Mouse (Mus musculus) embryo, embryonic 10 days (tissue): ENCODE data around the gene Adgrg1.

ENCODE experiments used
- DNase-seq: peaks from one replicate; pipeline ENCODE4 v3.0.0-alpha.2; 2015; ENCODE audit warnings: low spot score

Gene Adgrg1

DNA sequence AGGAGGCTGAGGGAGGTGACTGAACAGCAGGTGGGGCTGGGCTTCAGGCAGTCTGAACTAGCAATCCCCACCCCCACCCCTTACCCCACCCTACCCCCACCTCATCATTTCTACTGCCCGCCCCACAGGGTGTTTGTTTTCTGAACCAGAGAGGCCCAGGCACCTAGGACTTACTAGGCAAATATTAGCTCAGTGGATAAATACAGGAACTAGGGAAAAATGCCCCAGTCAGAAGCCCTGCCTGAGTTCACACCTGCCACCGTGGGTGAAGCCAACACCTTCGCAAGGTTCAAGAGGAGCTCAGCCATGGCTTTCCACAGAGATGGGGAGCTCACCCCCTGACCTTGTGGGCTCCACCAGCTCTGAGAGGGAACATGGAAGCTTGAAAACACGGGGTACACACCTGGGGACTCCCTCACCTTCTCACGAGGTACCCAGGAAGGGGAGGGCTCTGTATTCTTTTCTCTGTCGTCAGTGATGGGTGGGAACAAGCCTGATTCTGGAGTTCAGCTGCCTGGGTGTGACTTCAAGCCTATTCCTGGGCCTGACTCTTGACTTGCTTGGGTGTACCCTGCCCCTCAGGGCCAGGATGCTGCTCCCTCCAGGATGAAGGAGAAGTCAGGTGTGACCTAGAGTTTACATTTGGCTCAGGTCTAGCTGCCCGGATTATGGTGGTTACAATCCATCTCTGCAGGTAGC is at the start of gene Adgrg1:
Adgrg1 (plus strand) TSS at position 285 of the 699 bp plus-strand sequence.
- no peak for DNase-seq

DNA sequence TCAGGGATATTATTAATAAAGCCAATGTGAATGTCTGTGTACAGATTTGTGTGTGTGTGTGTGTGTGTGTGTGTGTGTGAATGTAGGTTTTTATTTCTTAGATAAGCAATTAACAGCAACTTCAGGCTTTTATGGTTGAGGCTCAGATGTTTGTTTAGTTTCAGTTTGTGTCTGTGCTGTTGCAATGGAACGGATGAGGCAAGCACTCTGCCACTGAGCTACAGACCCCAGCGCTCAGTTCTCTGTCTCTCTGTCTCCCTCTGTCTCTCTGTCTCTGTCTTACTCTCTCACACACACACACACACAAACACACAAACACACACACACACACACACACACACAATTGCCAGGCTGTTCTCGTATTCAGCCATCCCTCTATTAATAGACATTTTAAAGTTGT is 46.3 kb upstream of the Adgrg1 start:
- DNase-seq, result no peak

DNA sequence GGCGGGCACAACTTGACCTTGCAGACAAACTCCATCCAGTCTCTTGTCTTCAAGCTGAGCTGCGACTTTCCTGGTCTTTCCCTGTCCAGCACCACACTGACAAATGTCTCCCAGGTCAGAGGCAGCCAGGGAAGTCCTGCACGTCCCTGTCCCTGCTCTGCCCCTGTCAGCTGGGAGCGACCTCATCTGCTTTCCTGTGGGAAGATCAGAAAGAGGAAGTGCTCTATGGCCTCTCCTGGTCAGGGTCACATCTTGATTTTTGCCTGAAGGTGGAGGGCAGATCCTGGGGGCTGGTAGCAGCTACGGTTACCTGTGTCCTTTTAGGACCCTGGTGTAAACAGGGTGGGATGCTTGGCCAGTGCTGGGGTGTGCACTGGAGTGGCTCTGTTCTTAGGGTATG is 40.6 kb upstream of the Adgrg1 start:
- no peak for DNase-seq

DNA sequence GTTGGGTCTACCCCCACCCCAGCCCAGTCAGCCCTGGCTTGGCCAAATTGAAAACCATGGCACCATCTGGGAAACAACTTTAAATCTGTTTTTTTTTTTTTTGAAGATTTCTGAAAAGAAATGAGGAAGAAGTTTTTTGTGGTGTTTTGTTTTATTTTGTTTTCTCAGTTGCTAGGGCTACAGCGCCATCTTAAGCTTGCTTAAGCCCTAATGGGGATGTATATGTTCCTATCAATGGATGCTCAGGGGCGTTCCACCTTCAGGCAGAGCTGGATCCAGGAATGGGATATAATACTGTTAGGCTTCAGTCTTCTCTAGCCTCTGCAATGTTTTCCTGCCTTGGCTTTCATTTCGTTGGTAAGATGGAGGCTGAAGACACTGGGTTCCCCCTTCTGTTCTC is 39.4 kb upstream of the Adgrg1 start:
- DNase-seq, result no peak

DNA sequence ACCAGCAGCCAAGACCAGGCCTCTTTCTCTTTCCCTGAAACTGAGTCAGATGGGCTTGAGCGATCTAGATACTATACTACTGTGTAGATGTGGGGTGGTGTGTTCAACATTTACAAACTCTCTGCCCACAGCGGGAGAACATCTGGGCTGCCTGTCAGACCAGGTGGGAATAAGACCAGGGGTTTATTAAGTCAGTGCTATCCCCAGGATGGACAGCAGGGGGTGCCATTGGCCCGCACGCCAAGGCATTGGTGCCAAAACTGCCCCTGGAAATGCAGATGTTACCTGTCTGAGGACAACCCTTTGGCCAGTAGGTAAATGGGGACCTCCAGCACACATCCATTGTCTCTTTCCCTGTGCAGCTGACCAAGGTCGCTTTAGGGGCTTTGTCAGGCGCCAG is 32.0 kb upstream of the Adgrg1 start:
- peak; percentile 76 for DNase-seq

DNA sequence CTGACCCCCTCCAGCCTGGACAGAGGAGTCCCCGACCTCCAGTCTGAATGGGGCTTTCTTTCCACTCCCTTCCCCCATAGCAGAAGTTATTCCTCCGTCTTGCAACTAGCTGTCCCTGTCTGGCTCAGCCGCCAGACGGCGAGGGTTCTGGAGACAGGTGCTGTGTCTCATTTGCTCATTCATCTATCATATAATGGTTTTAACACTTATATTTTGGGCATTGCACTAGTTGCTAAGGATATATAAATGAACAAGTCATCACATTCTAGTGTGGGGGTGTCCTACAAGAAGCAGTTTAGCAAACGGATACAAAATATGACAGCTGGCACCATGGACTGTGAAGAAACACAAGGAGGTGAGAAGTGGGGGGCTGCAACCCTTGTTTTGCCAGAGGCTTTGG is 29.4 kb upstream of the Adgrg1 start:
- no peak for DNase-seq

DNA sequence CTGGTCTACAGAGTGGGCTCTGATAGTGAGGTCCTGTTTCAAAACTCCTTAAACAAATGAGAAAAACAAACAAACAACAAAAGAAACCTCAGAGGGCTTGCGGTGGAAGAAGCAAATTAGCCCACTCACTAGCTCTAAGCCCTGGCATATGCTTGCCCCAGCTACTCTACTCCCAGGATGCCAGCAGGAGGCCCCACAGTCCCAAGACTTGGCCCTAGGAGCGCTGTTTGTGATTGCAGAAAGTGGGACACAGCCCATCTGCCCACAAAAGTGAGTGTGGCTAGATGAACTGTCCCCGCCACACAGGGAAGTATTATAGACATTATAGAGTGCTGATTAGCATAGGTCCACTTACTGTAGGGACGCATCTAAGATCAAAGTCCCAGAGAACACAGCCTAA is 26.1 kb upstream of the Adgrg1 start:
- no peak for DNase-seq

DNA sequence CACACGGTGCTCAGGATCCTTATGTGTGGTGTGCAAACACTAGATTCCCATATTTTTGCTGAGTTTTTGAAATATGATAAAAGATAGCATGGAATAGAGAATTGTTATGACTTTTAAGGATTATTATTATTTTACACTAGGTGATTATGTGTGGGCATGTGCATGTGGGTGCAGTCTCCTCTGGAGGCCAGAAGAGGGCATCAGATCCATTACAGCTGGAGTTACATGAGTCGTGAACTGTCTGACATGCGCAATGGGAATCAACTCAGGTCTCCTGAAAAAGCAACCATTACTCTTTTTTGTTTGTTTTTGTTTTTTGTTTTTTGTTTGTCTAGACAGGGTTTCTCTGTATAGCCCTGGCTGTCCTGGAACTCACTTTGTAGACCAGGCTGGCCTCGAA is 25.5 kb upstream of the Adgrg1 start:
- no peak for DNase-seq

DNA sequence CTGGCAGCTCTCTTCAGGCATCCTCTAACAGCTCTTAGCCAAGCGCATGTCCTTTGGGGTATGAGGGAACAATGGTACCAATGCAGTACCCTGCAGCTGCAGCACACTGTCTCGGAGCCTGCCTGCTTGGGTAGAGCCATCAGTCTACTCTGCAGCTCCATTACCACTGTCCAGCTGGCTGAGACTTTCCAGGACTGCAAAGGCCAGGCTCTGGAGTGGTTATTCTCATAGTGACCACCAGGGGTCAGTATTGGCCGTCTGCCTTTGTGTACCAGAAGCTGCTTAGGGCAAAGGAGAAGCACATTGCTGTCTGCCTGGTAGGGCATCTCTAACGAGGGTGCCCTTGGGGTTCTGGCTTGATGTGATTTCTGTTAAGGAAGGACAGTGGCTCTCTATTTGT is 24.5 kb upstream of the Adgrg1 start:
- peak; percentile 83 for DNase-seq

DNA sequence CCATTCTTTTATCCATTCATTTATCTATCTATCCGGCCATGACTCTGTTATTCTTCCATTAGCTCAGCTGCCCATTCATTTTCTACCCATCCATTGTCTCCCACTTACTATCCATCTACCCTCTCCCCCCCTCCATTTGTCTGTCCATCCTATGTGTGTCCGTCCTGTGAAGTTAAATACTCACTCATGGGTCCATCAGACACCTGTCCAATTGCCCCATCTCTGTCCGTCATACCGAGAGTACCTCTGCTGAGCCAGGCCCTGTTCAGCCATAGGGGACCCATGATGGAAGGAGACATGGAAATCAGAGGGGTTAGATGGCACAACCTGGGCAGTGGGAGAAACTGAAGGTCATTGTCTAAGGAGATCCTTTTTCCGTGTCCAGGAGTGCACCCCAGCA is 24.1 kb upstream of the Adgrg1 start:
- DNase-seq, result no peak

DNA sequence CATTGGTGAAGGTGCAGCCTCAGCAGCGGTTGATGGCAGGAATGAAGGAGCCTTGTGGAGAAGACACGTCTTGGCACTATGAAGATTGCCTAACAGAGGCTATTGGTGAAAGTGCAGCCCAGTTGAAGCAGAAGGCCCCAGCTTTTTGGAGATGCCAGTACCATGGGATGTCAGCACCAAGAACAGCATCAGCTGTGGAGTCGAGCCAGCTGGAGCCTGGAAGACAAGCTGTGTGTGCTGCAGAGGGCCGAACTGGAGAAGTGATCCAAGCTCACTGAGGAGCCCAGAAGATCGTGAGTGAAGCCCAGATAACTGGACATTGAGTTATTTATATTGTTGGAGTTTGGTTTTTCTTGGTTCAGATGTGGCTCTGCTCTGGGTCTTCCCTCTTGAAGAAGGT is 22.5 kb upstream of the Adgrg1 start:
- DNase-seq, result no peak

DNA sequence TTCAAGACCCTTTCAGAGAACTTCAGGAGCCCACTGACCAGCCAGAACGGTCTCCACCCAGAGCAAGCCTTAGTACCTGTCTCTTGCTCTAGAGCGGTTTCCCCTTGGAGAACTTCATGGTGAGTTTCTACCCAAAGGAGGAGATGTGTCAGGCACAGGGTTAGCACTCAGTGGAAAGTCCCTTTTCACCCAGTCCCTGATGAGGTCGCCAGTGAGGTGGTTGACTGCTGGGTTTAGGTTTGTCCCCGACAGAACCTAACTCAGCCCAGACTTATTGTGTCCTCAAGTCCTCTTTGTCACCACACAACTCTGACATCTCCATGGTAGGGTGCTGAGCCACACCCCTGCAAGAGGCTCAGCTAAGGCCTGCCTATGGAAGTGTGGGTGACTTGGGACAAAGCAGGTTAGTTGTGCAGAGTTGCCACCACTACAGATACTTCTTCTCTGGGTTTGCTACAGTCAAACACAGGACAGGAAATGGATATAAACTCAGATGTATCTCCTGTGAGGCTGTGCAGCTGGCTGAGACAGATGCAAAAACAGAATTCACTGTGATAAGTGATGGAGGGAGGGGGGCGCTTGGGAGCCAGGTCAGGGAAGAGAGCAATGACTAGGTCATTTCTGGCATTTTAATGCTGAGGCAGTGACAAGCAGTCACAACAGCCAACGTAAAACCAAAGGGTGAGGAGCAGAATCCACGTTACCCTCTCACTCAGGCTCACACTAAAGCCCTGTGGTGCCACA is 20.8 kb upstream of the Adgrg1 start:
- no peak for DNase-seq

DNA sequence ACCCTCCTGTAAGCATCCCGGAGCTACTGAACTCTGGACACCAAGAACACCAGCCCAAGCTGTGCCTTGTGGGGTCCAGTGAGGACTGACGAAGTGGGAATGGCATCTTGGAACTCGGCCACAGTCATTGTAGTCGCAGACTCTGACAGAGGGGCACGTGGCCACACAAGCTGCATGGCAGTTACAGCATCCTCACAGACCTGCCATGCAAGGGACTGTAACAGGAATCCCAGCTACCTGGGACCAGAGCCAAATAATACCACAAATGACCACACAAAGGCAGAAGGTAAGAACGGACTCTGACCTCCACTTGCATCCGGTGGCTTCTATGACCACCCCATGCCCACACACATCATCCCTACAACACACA is 20.2 kb upstream of the Adgrg1 start:
- no peak for DNase-seq

DNA sequence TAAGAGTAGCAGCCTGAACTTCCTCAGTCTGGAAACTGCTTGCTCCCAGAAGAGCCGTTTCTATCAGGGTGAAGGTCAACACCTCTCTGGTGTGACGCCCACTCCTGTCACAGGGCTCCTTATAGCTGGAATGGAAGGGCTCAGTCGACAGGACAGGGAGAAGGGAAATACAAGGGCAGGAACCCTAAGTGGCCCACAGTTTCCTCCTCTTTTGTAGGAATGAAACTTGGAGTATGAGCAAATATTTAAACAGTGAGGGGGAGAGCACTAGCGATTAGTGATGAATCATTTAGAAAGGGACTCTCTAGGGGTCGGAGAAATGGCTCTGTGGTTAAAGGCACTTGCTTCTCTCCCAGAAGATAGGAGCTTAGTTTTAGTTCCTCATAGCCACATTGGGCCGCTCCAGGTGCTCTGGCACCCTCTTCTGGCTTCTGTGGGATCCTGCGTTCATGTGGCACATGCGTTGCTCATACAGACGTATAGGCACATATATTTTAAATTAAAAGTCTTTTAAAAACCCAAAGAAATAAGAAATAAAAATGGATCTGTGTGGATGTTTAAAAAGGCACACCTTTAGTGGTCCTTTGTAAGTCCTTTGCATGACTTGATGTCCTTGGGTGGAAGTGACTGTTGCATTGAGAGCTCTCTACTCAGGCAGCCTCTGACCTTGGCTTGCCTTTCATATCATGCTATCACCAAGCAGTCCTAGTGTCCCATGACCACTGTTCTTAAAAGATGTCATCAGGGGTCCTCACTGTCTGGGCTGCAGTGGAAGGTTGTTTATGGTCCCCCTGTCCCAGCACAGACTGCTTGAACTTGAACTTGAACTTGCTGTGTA is 19.4 kb upstream of the Adgrg1 start:
- peak; percentile 61 for DNase-seq

DNA sequence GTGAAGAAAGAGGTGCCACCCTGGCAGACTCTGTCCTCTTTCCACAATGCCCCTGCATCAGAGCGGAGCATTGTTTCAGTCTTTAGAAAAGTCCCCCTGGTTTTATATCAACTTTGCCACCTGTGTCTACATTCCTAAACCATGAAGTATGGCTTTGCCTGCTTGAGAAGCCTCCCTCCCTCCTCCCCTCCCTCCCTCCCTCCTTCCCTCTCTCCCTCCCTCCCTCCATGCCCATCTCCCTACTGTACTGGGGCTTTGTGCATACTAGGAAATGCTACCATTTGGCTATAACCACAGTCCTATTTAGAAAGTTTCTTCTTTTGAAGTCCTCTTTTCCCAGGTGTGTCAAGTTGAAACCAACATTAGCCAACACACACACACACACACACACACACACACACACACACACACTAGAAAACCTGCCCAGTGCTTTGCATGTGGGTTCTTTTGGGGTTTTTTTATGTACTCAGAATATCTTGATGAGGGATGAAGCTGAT is 18.4 kb upstream of the Adgrg1 start:
- DNase-seq, result no peak

DNA sequence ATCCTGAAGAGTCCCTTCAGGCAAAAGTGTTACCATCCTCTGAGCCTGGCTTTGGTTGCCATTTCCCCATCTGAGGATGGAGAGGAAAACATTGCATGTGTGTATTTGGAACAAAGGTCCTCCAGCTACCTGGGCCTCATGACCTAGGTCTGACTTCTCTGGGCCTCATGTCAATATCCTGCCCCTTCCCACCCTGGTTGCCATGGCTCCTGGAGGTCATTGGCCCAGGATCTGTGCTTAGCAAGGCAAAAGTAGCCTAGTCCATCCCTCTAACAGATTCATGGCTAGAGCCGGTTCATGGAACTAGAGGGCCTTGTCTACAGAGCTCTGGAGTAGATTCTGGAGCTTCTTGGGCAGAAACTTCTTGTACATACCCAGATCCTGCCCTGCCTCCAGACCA is 12.3 kb upstream of the Adgrg1 start:
- DNase-seq, result no peak

DNA sequence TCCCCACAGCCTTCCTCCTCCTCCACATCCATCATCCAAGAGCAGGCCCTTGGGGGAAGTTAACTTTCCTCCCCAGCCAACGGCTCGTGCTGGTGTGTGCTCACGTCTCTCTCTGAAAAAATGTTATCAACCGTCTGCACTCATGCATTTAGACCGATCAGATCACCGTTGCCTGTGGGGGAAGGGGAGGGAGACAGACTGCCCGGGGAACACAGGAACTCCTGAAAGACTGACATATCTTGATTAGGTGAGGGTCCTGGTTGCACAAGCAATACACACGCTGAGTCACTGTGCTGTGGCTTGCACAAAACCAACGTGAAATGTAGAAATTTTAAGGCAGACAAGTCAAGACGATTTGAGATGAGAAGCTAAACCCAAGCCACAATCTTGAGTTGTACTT is 9.7 kb upstream of the Adgrg1 start:
- DNase-seq, result peak; percentile 27

DNA sequence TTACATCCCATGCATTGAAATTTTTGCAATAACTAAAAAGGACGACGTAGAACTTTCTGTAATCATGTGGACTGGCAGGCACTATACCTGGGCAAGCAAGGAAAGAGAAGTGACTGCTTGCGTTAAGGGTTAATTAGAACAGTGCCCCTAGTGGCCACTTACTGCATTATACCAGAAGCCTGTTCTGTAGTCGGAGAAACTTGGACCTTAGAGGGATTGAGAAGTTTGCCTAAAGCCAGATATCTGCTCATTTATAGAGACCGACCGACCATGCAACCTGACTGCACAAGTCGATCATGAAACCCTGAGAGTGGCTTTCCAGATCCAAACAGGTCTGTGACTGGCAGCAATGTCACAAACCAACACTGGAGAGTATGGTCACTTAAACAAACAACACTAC is 8.0 kb upstream of the Adgrg1 start:
- DNase-seq, result peak; percentile 72

DNA sequence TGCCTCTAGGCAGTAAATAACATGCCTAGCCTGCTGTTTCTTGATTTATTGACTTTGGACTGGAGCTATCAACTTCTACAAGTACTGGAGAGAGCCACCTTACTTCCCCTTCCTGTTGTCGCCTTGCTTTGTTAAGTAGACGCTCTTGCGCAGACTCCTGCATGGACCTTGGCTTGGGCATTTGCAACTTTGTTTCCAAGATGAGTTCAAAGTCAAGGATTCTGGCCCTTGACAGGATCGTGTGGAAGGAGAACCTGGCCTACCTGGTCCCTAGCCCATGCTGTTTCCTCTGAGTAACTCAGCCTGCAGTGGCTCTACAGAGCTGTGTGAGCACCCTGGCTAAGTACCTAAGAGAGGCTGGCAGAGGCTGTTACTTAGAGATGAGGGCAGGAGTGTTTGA is 7.5 kb upstream of the Adgrg1 start:
- DNase-seq, result no peak

DNA sequence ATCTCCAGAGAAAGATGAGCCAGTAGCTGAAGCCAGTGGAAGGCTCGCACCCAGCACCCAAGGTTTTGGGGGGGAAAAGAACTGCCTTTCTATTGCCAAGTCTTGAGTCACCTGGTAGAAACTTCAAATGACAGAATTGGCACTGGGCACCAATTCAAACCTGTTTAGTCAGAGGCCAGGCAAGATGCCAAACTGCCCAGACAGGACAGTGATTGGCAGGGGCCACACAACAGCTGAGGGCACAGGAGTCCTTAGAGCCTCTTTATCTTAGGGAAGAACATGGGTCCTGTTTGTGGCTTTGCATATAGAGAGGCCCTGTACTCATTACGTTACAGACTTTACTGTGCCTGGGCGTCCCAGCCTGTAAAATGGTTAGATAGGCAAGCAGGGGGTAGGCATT is 7.0 kb upstream of the Adgrg1 start:
- no peak for DNase-seq

DNA sequence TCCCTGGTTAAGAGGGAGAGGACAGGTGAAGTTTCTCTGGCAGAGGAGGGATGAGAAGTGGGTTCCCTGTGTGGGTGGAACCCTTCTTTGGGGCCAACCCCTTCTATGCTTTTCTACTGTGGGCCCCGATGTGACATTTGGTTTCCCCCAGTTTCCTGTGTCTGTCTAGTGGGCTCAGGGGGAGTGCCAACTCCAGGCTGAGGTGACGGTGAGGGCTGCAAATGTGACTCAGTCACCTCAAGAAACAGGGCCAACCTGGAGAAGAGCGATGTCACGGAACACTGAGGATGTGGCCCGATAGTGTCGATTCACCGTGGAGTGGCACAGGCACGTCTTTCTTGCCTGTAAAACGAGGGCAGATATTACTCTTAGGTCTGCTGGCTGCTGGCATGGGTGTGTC is 1.3 kb upstream of the Adgrg1 start:
- no peak for DNase-seq

DNA sequence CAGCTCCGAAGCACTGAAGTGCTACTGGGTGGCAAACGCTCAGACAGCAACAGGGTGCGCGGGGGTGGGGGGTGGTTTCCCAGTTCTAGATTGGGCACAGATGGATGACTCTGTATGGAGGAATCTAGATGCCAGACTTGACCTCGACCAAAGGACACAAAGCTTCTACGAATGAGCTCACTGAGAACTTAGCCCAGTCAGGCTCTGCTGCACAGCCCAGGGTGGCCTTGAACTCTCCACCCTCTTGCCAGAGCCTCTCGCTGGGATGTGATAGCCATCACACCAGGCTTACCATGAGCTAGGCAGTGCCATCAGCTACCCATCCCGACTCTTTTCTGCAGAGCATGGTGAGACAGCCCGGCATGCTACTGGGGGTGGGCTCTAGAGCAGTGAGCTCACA is 765 bp upstream of the Adgrg1 start:
- DNase-seq, result no peak
